Mouse (Mus musculus) lung, embryonic 16.5 days (tissue): ENCODE data around the gene Stk39. TPM values are rescaled to one million over a fixed set of nuclear protein-coding genes. Genes with fewer than 3 reads are reported as not detected.

Experiments
- ATAC-seq: fragments of 200-750 bp; cut with Nextera tagmentation; 2 replicates; pipeline ENCODE4 v1.8.0; 2017; ENCODE audit warnings: low read depth, mild to moderate bottlenecking, moderate library complexity
- H3K27ac ChIP-seq: fragments of 300-500 bp; sonication (generic); 2 replicates; pipeline ENCODE4 v1.5.1; 2014; ENCODE audit warnings: mild to moderate bottlenecking, control low read depth, low read length
- H3K27me3 ChIP-seq: fragments of 300-500 bp; sonication (generic); 2 replicates; pipeline ENCODE4 v1.6.1; 2014; ENCODE audit warnings: low read depth, low read length, mixed read lengths; ENCODE audit not compliant: control insufficient read depth, insufficient read depth
- H3K36me3 ChIP-seq: fragments of 300-500 bp; sonication (generic); 2 replicates; pipeline ENCODE4 v1.6.1; 2014; ENCODE audit warnings: low read length; ENCODE audit not compliant: control insufficient read depth, insufficient read depth
- H3K4me1 ChIP-seq: fragments of 300-500 bp; sonication (generic); replicated peaks from 2 replicates; pipeline ENCODE4 v1.6.1; 2014; ENCODE audit warnings: low read length, mixed read lengths; ENCODE audit not compliant: control insufficient read depth, insufficient read depth
- H3K4me2 ChIP-seq: fragments of 300-500 bp; sonication (generic); 2 replicates; pipeline ENCODE4 v1.6.1; 2014; ENCODE audit warnings: low read depth, low read length, control low read depth
- H3K4me3 ChIP-seq: fragments of 300-500 bp; sonication (generic); 2 replicates; pipeline ENCODE4 v1.5.1; 2014; ENCODE audit warnings: mild to moderate bottlenecking, low read length, control low read depth
- H3K9ac ChIP-seq: fragments of 300-500 bp; sonication (generic); 2 replicates; pipeline ENCODE4 v1.6.1; 2014; ENCODE audit warnings: low read length, control low read depth
- H3K9me3 ChIP-seq: fragments of 300-500 bp; sonication (generic); 2 replicates; pipeline ENCODE4 v1.6.1; 2016; ENCODE audit warnings: low read length; ENCODE audit not compliant: control insufficient read depth
- WGBS: fragments of 180-500 bp; shearing (Covaris S2); extraction: QIAGEN DNeasy Blood & Tissue Kit; methylation state at CpG from one replicate; pipeline ENCODE4 v1.1.7; 2014; 5-methylcytosine and 5-hydroxymethylcytosine counted together
- polyA plus RNA-seq: library from polyadenylated mRNA; unstranded; fragments of >200 nt; fragmentation: Nextera tagmentation; extraction: Ambion mirVana; gene quantifications from 2 replicates; pipeline ENCODE4 v1.2.1, GENCODE M21; 2015

Stk39 gene
- polyA plus RNA-seq, 1 experiment from 2014 or later, result 13.0 TPM

DNA sequence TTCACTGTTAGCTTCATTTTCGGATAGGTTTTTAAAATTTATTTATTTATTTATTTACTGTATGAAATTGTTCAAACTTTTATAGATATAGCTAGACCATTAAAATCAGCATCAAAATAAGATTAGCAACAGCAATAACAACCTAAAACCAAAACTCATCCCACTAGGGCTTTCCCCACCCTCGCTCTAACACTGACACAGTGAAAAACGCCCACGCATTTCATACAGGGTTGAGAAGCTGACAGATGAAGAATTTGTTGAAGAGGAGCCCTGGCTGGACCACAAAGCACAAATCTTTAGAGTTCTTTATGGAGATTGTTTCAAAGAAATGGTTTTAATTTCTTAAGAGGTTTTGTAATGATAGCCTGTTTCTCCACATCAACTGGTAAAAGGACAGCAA lies 310.1 kb downstream of the Stk39 start:
- Histone ChIP-seq H3K27me3 (no peaks in the 10 kb centered on the region), H3K36me3 (no peaks in the 10 kb centered on the region), H3K9me3 (no peaks in the 10 kb centered on the region), H3K4me3 (no peak overlapping the region), H3K27ac (no peak overlapping the region), H3K4me2 (no peak overlapping the region), H3K4me1 (no peaks in the 10 kb centered on the region), H3K9ac (no peak overlapping the region)
- ATAC-seq, result no peak
- WGBS, result 74% methylated on average over 4 of the region's 4 CpGs

- Histone ChIP-seq H3K27me3 (no peaks in the 10 kb centered on the region), H3K9ac (no peak overlapping the region), H3K9me3 (no peaks in the 10 kb centered on the region), H3K4me1 (no peaks in the 10 kb centered on the region), H3K4me2 (no peak overlapping the region), H3K27ac (no peak overlapping the region), H3K36me3 (no peaks in the 10 kb centered on the region), H3K4me3 (no peak overlapping the region)
- 89% methylated on average over 2 of the region's 2 CpGs for WGBS
- no peak for ATAC-seq
Observed at GRCm38 (mm10) chr2:68160566-68160965, 311.5 kb downstream of the Stk39 start.

Other genes starting within 250 kb of the Stk39 start
- not detected in 2 replicates for gene 4933409G03Rik, start 110.1 kb upstream of the Stk39 start, polyA plus RNA-seq
- not detected in 2 replicates for gene 4932414N04Rik, start 184.2 kb upstream of the Stk39 start, polyA plus RNA-seq